Mouse (Mus musculus): Measurements from ENCODE around the gene Casc3. TPM values are rescaled to one million over a fixed set of nuclear protein-coding genes. Genes with fewer than 3 reads are reported as not detected.
A peak's percentile ranks its signal among the peaks of the same experiment; 100 is the strongest.

The Casc3 gene
- polyA plus RNA-seq, 1 experiment from 2014 or later = 54.2 TPM

DNA sequence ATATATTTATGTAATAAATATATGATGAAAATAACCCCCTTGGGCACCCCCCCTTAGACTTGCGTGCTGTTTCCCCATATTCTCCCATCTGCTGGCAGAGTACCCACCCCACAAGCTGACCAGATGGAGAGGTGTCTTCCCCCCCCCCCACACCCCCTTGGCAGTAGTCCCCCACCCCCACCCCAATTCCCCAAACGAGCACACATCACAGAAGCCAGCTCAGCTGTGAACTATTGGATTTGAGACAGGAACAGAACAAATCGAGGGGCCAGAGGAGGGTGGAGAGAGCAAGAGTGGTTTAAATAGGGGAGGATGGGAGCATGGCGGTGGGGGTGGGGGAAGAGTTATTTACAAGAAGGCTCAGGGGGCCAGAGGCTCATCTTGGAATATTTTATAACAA lies 37.0 kb upstream of the Casc3 start:
- Histone ChIP-seq H3K4me2 (peak overlapping the region; percentile 28), H3K9ac (no peak overlapping the region), H3K4me1 (replicated peaks) (peaks cover 52% of the 10 kb centered on the region), H3K9me3 (no peaks in the 10 kb centered on the region), H3K27ac (replicated peaks) (peak overlapping the region; percentile 71), H3K4me3 (no peak overlapping the region), H3K27me3 (no peaks in the 10 kb centered on the region), H3K36me3 (peaks cover 46% of the 10 kb centered on the region)
- 5% methylated on average over 4 of the region's 4 CpGs for WGBS
- ATAC-seq (ENCODE audit: low FRiP score, low read depth) = no peak

DNA sequence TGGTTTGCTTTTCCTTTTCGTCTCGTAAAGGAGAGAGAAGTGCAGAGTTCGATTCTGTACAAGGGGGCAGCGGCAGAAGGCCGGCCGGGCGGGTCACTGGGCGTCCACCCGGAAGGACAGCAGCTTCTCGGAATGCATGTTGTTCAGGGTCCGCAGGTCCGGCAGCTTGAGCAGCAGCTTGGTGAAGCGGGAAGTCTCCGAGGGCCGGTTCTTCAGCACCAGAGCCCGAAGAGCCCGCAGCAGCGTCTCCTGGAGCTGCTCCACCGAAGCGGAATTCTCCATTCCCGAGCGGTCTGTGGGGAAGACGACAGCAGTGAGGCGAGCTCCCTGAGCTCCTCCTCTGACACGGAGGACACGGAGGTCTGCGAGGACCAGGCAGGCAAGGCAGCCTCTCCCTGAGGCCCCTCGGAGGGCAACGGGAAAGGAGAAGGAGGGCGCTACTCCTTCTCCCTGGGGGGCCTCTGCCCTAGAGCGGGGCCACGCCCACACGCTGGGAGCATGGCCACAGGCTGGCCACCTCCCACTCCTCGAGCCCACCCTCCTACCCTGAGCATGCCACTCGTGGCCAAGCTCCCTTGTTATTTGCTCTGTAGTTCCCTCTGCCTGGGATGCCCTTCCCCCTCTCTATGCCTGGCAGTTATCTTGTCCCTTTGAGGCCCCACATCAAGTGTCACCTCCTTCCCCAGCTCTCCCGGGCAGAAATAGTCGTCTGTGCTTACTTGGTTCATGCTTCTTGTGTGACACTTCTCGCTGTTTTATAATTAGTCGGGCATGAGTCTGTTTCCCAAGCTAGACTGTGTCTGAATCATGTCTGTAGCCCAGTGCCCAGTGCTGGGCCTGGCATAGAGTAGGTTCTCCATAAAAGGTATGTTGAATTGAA lies 36.3 kb upstream of the Casc3 start:
- Histone ChIP-seq H3K4me3 (no peak overlapping the region), H3K27me3 (no peaks in the 10 kb centered on the region), H3K27ac (replicated peaks) (peak overlapping the region; percentile 71), H3K4me2 (peak overlapping the region; percentile 28), H3K4me1 (replicated peaks) (peaks cover 59% of the 10 kb centered on the region), H3K36me3 (peaks cover 39% of the 10 kb centered on the region), H3K9me3 (no peaks in the 10 kb centered on the region), H3K9ac (no peak overlapping the region)
- WGBS = 27% methylated on average over 38 of the region's 39 CpGs
- ATAC-seq (ENCODE audit: low FRiP score, low read depth) = no peak

DNA sequence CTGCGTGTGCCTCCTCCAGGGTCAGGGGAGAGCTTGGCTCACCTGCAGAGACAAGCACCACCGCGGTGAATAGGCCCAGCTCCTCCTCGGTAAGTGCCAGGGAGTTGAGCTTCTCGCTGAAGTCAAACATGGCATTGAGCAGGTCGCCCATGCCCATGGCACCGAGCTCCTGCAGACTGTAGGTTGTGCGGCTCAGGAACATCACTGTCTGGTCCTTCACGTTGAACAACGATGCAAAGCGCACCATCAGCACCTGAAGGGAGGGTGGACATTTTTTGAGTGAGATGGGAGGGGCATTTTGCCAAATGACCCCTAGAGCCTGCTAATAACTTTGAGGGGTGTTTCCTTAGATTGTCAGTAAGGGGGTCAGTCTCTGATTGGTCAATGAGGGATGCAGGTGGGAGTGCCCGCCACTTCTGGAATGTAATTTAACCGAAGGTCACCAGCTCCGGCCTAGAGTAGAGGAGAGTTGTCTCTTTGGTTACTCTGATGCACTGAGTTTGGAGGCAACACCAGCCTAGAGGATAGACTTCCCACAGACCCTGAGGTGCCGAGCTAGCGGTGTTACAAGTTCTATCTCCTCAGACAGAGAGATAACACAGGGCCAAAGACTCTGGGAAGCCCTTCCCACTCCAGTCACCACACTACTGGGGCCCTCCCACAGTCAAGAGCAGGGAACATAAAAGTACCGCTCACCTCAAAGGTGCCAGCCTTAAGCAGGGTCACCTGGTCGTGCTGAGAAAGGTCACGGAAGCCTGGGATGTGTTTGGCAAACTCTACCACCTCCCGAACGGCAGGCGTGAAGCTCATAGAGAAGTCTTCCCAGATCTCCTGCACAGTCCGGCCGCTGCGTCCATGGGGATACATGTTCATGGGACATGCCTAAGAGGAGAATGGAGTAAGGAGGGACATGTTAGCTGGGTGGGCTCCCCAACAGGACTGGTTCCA lies 35.4 kb upstream of the Casc3 start:
- H3K4me3 ChIP-seq = no peak overlapping the region
- peak overlapping the region; percentile 71 for H3K27ac ChIP-seq (replicated peaks)
- H3K27me3 ChIP-seq = no peaks in the 10 kb centered on the region
- ATAC-seq (ENCODE audit: low FRiP score, low read depth) = no peak
- WGBS = 87% methylated on average over 25 of the region's 25 CpGs
- H3K36me3 ChIP-seq = peaks cover 30% of the 10 kb centered on the region
- H3K4me1 ChIP-seq (replicated peaks) = peaks cover 68% of the 10 kb centered on the region
- H3K4me2 ChIP-seq = no peak overlapping the region
- no peak overlapping the region for H3K9ac ChIP-seq
- no peaks in the 10 kb centered on the region for H3K9me3 ChIP-seq

DNA sequence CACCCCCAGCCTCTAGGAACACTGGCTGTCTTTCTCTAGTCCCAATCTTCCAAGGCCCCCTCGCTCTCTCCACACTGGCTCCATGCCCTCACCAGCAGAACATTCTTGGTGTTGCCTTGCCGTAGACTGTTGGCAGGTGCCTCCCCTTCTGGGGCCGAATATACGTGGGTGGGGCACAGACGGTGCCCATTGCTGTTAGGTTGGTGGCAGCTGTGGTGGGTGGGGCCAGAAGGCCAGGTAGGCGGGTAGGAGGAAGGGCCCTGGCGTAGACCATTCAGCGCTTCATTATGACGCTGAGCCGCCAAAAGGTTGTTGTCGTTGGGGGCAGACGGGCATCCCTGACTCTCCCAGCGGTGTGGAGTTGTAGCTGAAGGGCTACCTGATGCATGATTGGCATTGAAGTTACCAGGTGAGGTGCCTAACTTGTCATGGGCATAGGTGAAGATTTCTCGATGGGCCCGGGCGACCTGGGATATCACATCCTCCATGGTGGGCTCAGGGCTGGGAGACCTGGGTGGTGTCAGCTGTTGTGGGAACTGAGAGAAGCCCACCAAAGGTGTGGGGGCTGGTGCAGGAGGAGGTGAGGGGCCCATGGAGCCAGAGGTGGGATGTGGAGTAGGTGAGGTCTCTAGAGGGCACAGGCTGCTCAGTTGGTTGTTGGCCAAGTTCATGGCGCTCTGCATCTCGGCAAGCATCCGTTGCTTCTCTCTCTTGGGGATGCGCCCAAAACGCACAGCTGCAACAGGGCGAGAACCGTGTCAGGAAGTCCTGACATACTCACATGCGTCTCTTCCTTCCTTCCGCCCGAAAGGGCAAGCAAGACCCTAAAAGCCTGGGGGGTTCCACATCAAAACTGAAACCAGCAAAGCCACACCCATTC lies 34.4 kb upstream of the Casc3 start:
- no peak overlapping the region for H3K9ac ChIP-seq
- no peak overlapping the region for H3K4me3 ChIP-seq
- ATAC-seq (ENCODE audit: low FRiP score, low read depth) = no peak
- 89% methylated on average over 26 of the region's 26 CpGs for WGBS
- no peaks in the 10 kb centered on the region for H3K27me3 ChIP-seq
- peaks cover 22% of the 10 kb centered on the region for H3K36me3 ChIP-seq
- no peak overlapping the region for H3K27ac ChIP-seq (replicated peaks)
- no peaks in the 10 kb centered on the region for H3K9me3 ChIP-seq
- no peak overlapping the region for H3K4me2 ChIP-seq
- peaks cover 69% of the 10 kb centered on the region for H3K4me1 ChIP-seq (replicated peaks)

DNA sequence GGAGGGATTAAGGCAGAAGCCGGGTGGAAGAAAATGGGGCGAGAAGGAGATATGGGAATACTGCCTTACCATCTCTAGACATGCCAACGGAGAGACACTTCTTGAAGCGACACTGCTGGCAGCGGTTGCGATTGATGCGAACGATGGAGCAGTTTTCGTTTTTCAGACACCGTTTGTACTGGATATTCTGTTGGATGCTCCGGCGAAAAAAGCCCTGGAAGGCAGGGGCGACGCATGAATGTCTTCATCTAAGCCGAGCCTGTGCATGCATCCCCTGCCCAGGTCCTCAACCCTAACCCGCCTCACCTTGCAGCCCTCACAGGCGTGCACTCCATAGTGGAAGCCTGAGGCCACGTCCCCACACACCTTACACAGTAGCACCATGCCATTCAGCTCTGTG lies 33.6 kb upstream of the Casc3 start:
- H3K9me3 ChIP-seq = no peaks in the 10 kb centered on the region
- no peak overlapping the region for H3K4me2 ChIP-seq
- peaks cover 69% of the 10 kb centered on the region for H3K4me1 ChIP-seq (replicated peaks)
- peaks cover 21% of the 10 kb centered on the region for H3K36me3 ChIP-seq
- H3K27me3 ChIP-seq = no peaks in the 10 kb centered on the region
- ATAC-seq (ENCODE audit: low FRiP score, low read depth) = no peak
- no peak overlapping the region for H3K9ac ChIP-seq
- H3K4me3 ChIP-seq = no peak overlapping the region
- WGBS = 94% methylated on average over 18 of the region's 18 CpGs
- H3K27ac ChIP-seq (replicated peaks) = no peak overlapping the region

DNA sequence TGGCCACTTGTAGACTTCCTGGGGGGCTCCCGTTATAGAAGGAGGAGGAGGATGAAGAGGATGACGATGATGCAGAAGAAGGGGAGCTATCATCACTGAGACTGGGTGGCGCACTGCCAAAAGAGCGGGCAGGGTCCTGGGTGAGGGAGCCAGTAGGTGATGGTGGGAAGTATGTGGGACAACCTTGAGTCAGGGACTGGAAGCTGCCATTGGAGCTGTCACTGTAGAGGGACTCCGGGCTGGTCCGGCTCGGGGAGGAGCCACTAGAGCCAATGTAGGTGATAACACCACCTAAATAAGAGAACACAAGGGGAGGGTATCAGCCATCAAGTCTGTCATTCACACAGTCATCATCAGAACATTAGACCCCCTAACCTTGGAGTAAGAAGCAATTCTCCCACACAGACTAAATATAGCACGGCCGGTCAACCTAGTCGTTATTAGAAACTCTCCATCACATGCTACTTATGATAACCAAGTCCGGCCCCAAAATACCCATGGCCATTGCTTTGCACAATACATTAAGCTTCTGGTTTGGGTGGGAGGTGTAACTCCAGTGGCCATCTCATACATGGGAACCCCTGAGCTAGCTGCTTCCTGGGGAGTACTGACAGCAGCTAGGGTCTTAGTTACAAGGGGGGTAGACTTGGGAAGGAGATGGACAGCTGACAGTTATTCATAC lies 32.7 kb upstream of the Casc3 start:
- Histone ChIP-seq H3K9me3 (no peaks in the 10 kb centered on the region), H3K4me1 (replicated peaks) (peaks cover 70% of the 10 kb centered on the region), H3K4me3 (no peak overlapping the region)

DNA sequence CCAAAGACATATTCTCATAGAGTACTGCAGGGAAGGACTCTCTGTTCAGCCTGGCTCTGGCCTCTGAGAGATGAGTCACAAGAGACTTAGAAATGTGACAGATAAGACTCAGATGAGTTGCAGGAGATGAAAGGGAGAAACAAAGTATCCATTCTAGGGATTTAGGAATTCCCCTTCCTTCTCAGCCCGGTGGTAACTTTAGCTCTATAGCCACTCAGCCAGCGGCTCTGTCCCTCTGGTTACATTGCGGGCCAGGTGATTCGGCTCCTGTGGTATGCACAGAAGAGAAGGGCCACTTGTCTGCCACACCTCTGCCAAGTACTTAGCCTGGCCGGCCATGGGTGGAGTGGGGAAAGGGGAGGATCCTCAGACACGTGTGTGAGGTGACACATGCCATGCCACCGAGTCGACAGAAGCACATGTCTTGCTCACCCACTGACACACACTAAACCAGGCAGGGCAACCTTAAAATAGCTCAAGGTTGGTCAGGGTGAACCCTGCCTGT lies 32.0 kb upstream of the Casc3 start:
- no peak for ATAC-seq (ENCODE audit: low FRiP score, low read depth)
- H3K36me3 ChIP-seq = peaks cover 21% of the 10 kb centered on the region
- H3K9me3 ChIP-seq = no peaks in the 10 kb centered on the region
- H3K4me2 ChIP-seq = peak overlapping the region; percentile 89
- no peak overlapping the region for H3K9ac ChIP-seq
- H3K27ac ChIP-seq (replicated peaks) = no peak overlapping the region
- no peak overlapping the region for H3K4me3 ChIP-seq
- H3K4me1 ChIP-seq (replicated peaks) = peaks cover 66% of the 10 kb centered on the region
- no peaks in the 10 kb centered on the region for H3K27me3 ChIP-seq
- 80% methylated on average over 8 of the region's 8 CpGs for WGBS

More for the DNA sequence above, 32.7 kb upstream of the Casc3 start:
- Histone ChIP-seq H3K27ac (replicated peaks) (no peak overlapping the region), H3K36me3 (peaks cover 21% of the 10 kb centered on the region), H3K27me3 (no peaks in the 10 kb centered on the region), H3K9ac (no peak overlapping the region), H3K4me2 (no peak overlapping the region)
- no peak for ATAC-seq (ENCODE audit: low FRiP score, low read depth)
- WGBS = 89% methylated on average over 11 of the region's 11 CpGs

DNA sequence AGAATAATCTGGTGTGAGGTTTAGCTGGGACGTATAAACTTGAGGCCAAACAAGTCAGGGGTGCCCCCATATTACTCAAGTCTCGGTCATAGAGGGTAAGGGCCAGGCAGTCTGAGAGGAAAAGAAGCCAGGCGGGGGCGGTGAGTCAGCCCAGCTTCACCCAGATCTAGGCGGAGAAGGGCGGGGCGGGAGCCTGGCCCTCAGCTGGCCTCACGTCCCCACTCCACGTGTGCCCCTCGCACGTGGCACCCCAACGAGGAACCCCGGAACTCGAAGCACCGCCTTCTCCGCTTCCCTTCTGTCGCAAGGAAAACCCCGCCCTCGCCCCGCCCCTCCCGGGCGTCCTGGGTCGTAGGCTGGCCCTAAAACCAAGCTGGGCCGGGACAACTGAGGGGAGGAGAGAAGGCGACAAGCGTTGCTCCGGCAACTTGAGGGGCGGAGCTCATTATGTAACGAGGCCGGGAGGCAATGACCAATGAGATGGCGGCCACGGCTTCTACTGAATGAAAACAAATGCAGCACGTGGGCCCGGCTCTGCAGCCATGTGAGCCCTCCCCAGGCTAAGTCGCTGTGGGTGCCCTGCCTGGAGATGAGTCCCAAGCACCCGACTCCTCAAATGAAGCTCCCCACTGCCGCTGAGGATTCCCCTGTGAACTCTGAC lies 30.9 kb upstream of the Casc3 start:
- Histone ChIP-seq H3K4me1 (replicated peaks) (peaks cover 55% of the 10 kb centered on the region), H3K27me3 (no peaks in the 10 kb centered on the region), H3K4me2 (peak overlapping the region; percentile 89), H3K4me3 (peak overlapping the region; percentile 48), H3K36me3 (peaks cover 16% of the 10 kb centered on the region), H3K9ac (peak overlapping the region; percentile 46), H3K27ac (replicated peaks) (no peak overlapping the region), H3K9me3 (no peaks in the 10 kb centered on the region)
- WGBS = under 1% methylated on average over 36 of the region's 37 CpGs
- ATAC-seq (ENCODE audit: low FRiP score, low read depth) = peak; percentile 54

DNA sequence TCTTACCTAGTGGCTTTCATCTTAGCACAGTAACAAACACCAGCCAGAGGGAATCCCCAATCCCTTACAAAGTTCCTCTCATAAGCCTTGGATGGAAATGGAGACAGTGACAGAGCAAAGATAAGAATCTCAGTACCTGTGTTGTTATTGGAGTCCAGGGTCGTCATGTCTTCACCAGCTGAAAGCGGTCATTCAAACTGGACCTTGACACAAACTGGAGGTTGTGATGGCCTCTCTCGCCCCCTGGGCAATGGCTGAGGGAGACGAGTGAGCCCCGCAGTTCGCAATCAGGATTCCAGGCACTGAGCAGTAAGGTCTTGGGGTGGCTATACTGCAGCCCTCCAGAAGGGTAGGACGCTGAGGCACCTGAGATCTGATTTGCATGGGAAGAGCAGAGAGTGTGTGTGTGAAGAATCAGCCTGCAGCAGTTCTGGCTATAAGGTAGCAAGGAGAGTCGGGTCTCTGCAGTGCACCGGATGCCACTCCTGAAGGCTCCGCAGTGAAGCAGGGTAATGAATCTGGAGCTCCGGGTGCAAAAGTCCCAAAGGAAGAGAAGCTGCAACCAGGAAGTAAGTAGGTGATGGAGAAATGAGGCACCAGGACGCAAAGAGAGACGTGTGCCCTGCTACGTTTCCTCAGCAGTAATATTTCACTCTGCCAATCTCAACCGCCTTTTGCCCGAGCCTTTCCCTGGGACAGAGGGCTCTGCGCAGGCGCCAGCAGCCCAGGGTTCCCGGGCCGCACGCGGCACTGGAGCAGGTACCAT lies 29.9 kb upstream of the Casc3 start, which contains the start of gene Nr1d1:
Gene Nr1d1, minus strand, starts transcription at position 752 of the 766 bp plus-strand sequence.
- Histone ChIP-seq H3K9me3 (no peaks in the 10 kb centered on the region), H3K4me1 (replicated peaks) (peaks cover 53% of the 10 kb centered on the region), H3K9ac (peak within 1 kb of the TSS; percentile 46), H3K4me2 (peak within 1 kb of the TSS; percentile 89), H3K27ac (replicated peaks) (peak within 1 kb of the TSS; percentile 76), H3K27me3 (no peaks in the 10 kb centered on the region), H3K36me3 (peaks cover 6% of the 10 kb centered on the region), H3K4me3 (peak within 1 kb of the TSS; percentile 48)
- ATAC-seq (ENCODE audit: low FRiP score, low read depth) = peak; percentile 25
- WGBS = 2% methylated on average over 22 of the region's 22 CpGs
